In genomic region chr17:33358411-33359384, GRCm38 (mm10) we compare ENCODE assay signal across 8 mouse cellular contexts. TPM values are rescaled to one million over a fixed set of nuclear protein-coding genes. Genes with fewer than 3 reads are reported as not detected.
DNase-seq lines count a peak whose midpoint lies in the region; ATAC-seq lines count a peak whose summit lies in the region.

Gene Zfp81, minus strand, starts transcription at chr17:33358878.

- peak within 1 kb of the TSS; percentile 89 for H3K9ac ChIP-seq in heart, embryonic 14.5 days (ENCODE audit: low read length)
- peak within 1 kb of the TSS; percentile 85 for H3K9ac ChIP-seq in liver, embryonic 13.5 days
- H3K9ac ChIP-seq in stomach, embryonic 16.5 days (ENCODE audit: low read length): peak within 1 kb of the TSS; percentile 76

- H3K36me3 ChIP-seq in heart, embryonic 14.5 days (ENCODE audit: control insufficient read depth, insufficient read depth, low read length): no peaks in the 10 kb centered on the region
- no peaks in the 10 kb centered on the region for H3K36me3 ChIP-seq in liver, embryonic 13.5 days
- no peaks in the 10 kb centered on the region for H3K36me3 ChIP-seq in stomach, embryonic 16.5 days (ENCODE audit: control insufficient read depth, insufficient read depth, low read length)

- H3K4me3 ChIP-seq in heart, embryonic 14.5 days (ENCODE audit: control insufficient read depth in 1 of 2, insufficient read depth in 1 of 2, low read depth in 1 of 2, low read length in 2 of 2): peak within 1 kb of the TSS; percentile 93 to 96
- peak within 1 kb of the TSS; percentile 78 for H3K4me3 ChIP-seq in liver, embryonic 13.5 days (replicated peaks)
- peak within 1 kb of the TSS; percentile 62 for H3K4me3 ChIP-seq in stomach, embryonic 16.5 days (replicated peaks; ENCODE audit: low read length)

- H3K27ac ChIP-seq in heart, embryonic 14.5 days (replicated peaks in 1 of 2; ENCODE audit: control insufficient read depth in 1 of 2, insufficient read depth in 1 of 2, low read depth in 2 of 2, low read length in 2 of 2): peak within 1 kb of the TSS; percentile 88 to 95
- peak within 1 kb of the TSS; percentile 77 for H3K27ac ChIP-seq in liver, embryonic 13.5 days
- H3K27ac ChIP-seq in stomach, embryonic 16.5 days (ENCODE audit: low read length): peak within 1 kb of the TSS; percentile 61

- peak; percentile 100 for ATAC-seq in CD4-positive, CD25-positive, alpha-beta regulatory T cell, adult 4 months
- peak; percentile 100 for ATAC-seq in heart, embryonic 14.5 days (ENCODE audit: insufficient number of reproducible peaks, insufficient read depth, low FRiP score, low read depth)
- ATAC-seq in liver, embryonic 13.5 days (ENCODE audit: low read depth): peak; percentile 100
- peak; percentile 100 for ATAC-seq in stomach, embryonic 16.5 days (ENCODE audit: insufficient read depth, low FRiP score)

- no peaks in the 10 kb centered on the region for H3K9me3 ChIP-seq in heart, embryonic 14.5 days (ENCODE audit: control insufficient read depth, low read length)
- H3K9me3 ChIP-seq in liver, embryonic 13.5 days (replicated peaks): no peaks in the 10 kb centered on the region
- H3K9me3 ChIP-seq in stomach, embryonic 16.5 days (replicated peaks; ENCODE audit: control insufficient read depth, low read length): no peaks in the 10 kb centered on the region

- peak; percentile 79 for DNase-seq in c-Kit-negative CD71-positive TER-119-positive erythroid progenitor cells, embryonic 14.5 days (ENCODE audit: low read depth, low spot score)
- DNase-seq in fibroblast of lung, adult 2 months (ENCODE audit: low read depth): peak; percentile 77
- peak; percentile 91 for DNase-seq in kidney, postnatal 14 days
- peak; percentile 77 for DNase-seq in liver, embryonic 13.5 days
- DNase-seq in neural tube, embryonic 10.5 days (ENCODE audit: extremely low spot score, low spot score): peak; percentile 85

- H3K4me2 ChIP-seq in heart, embryonic 14.5 days (ENCODE audit: low read length): peak within 1 kb of the TSS; percentile 85
- peak within 1 kb of the TSS; percentile 80 for H3K4me2 ChIP-seq in liver, embryonic 13.5 days
- peak within 1 kb of the TSS; percentile 78 for H3K4me2 ChIP-seq in stomach, embryonic 16.5 days (ENCODE audit: low read depth, low read length)

- H3K27me3 ChIP-seq in heart, embryonic 14.5 days (ENCODE audit: control insufficient read depth, insufficient read depth, low read length): no peaks in the 10 kb centered on the region
- no peaks in the 10 kb centered on the region for H3K27me3 ChIP-seq in liver, embryonic 13.5 days
- H3K27me3 ChIP-seq in stomach, embryonic 16.5 days (ENCODE audit: control insufficient read depth, insufficient read depth, low read length): no peaks in the 10 kb centered on the region

- peaks cover 0 to 12% of the 10 kb centered on the region in 2 experiments; a peak in 1 of 4 replicates for H3K4me1 ChIP-seq in heart, embryonic 14.5 days (ENCODE audit: control insufficient read depth in 2 of 2, insufficient read depth in 2 of 2, low read length in 2 of 2)
- H3K4me1 ChIP-seq in liver, embryonic 13.5 days (replicated peaks): peaks cover 17% of the 10 kb centered on the region; the same call in 1 of the 2 replicates
- no peaks in the 10 kb centered on the region for H3K4me1 ChIP-seq in stomach, embryonic 16.5 days (ENCODE audit: control insufficient read depth, insufficient read depth, low read length)

- 4% methylated on average over 47 of the region's 47 CpGs for WGBS in heart, embryonic 14.5 days
- WGBS in liver, embryonic 13.5 days (ENCODE audit: insufficient replicate concordance): 4% methylated on average over 47 of the region's 47 CpGs
- WGBS in stomach, embryonic 16.5 days: 4% methylated on average over 47 of the region's 47 CpGs

RNA-seq across cellular contexts. Expression of gene Zfp81, which starts in this region (rescaled TPM):
- polyA plus RNA-seq in CD4-positive, CD25-positive, alpha-beta regulatory T cell, adult 4 months (2017; shearing (Covaris generic)): 10 to 100 TPM in 1 of 2 experiments, 1 to 10 TPM in 1; 7.5 to 10.2 TPM
- 6.8 and 9.0 TPM in 2 replicates for polyA plus RNA-seq in heart, embryonic 14.5 days (2014; fragmentation: Nextera tagmentation; extraction: Ambion mirVana)
- 3.2 and 3.4 TPM in 2 replicates for polyA plus RNA-seq in liver, embryonic 13.5 days (2015; fragmentation: Nextera tagmentation; extraction: Ambion mirVana)
- 8.5 and 9.5 TPM in 2 replicates for polyA plus RNA-seq in stomach, embryonic 16.5 days (2015; fragmentation: Nextera tagmentation; extraction: Ambion mirVana)

Comparison
In these comparisons a context has a peak if more than half of its experiments do, and no peak if none do; other contexts are left out.
1. Peak in every context shown above with its lines: DNase-seq, ATAC-seq, H3K4me3 ChIP-seq and H3K27ac ChIP-seq.